Mouse (Mus musculus) neutrophil, adult 83 days (primary cell): ENCODE data around the gene Efna4. TPM values are rescaled to one million over a fixed set of nuclear protein-coding genes. Genes with fewer than 3 reads are reported as not detected.

Experiments
- total RNA-seq, 2 experiments: library from RNA; stranded (reverse); gene quantifications; one replicate each; pipeline ENCODE4 v1.2.4; 2023

The Efna4 gene
- total RNA-seq: not detected

DNA sequence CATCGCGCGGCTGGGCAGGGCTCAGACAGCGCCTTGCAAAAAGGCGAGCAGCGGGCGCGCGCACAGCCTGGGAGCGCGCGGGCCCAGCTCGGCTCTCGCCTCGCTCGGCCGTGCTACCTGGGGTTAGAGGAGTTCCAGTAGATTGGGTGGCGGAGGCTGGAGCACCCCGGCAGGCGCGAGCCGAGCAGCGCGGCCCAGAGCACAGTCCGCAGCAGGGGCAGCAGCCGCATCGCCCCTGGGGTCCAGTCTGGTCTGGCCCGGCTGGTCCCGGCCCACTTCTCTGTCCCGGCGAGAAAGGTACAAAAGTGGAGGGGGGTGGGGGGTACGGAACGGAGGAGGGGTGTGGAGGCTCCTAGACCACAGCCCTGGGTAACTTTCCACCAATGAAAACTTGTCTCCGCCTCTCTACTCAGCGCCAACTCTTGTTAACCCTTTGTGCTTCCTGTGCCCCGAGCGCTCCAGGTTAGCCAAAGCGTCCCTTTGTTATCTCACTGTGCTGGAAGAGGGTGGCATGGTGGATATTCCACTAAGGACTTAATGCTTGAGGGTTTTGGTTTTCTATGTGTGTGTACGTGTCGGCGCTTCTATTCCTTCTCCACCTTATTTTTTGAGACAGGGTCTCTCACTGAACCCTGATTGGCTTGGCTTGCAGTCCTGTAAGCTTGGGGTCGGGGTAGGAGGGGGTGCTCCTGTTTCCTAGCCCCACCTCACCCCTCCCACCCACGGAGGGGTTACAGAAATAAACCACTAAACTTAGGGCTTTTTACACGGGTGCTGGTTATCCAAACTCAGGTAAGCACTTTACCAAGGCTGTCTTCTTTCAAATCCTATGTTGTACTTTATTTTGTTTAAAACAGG lies at the start of gene Efna4:
Efna4 (minus strand) TSS at position 308 of the 858 bp plus-strand sequence.

DNA sequence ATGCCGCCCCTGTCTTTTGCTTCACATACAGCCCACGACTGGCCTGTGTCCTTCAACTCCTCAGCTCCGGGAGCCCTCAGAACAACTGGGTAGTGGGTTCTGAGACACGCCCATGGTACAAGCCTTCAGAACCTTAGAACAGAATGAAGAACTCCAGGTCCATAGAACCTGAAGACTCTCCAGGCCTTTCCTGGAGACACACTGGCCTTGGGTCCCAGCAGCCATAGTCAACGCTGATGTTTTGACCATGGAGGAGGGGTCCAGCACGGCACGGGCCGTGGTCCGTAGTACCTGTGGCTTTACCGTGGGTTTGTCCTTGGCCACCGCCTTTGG lies 27.3 kb upstream of the Efna4 start, which contains the start of gene Dcst1:
Dcst1 (minus strand) TSS at position 101 of the 333 bp plus-strand sequence.

DNA sequence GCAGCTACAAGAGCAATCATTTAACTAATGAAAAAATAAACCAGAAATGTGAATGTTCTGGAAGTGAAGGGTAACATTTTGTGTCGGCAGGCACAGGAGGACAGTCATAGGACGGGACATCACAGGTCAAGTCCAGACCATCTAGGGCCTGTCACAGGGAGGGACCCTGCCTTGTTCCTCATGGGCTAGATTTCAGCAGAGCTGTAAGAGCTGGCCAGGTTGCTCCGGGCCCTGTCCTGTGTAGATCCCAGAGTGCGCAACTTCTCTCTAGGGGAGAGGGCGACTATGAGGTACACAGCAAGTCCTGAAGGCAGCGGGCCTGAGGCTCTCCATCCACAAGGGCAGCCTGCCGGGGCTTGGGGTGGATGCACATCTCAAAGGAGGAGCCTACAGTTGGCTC lies 23.8 kb upstream of the Efna4 start, which contains the start of gene Dcst2:
Dcst2 (plus strand) TSS at position 301 of the 400 bp plus-strand sequence.

DNA sequence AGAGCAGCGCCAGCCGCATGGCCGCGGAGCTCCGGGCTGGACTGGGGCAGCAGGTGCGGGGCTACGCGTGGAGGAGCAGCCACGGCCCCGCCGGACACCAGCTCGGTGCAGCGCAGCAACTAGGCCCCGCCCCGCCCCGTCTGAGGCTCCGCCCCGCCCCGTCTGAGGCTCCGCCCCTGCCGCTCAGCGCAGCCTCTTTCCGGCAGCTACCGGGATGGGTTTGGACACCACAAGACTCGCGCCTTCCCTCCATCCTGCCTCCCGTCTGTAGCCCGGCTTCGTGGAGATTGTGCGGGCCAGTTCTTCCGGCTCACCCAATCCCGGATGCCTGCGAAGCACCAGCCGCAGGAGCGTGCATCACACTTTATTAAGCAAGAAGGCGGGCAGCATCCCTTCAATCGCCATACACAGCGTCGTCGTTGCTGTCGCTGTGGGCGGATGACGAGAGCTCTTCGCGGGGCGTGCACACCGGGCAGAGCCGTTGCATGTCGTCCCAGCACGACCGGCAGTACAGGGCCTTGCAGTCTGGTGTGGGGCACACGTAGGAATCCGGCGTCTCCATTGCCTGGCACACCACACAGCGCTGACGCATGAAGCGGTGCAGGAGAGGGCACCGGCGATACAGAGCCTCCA lies 12.2 kb upstream of the Efna4 start, which contains the start of gene Adam15:
Adam15 (minus strand) TSS at position 128 of the 633 bp plus-strand sequence.

DNA sequence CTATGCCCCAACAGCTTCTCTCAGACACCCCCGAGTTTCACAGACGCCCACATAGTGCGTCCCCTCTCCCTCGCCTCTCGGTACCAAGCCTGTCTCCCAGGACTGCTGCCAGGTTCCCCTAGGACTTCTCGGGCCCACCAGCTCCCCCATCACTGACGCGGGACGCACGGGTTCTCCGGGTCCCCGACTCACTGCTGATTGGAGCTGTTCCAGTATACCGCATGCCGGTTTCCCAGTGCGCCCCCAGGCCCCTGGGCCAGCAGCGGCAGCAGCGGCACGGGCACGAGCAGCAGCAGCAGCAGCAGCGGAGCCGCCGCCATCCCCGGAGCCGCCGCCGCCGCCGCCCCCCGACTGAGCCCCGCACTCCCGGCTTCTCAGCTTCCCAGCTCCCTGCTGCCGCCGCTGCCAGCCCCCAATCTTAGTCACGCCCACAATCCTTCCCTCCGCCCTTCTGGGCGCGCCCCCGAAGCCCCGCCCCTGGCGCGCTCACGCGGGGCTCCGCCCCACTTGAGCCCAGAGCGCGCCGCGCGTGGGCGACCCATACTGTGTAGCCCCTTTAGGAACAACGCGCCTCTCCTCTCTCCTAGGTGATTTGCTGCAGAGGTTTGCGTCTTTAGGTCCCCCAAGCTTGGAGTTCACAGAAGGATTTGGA lies 15.2 kb downstream of the Efna4 start, which contains the start of gene Efna3:
Efna3 (minus strand) TSS at position 452 of the 652 bp plus-strand sequence.

Other genes starting within 250 kb of the Efna4 start
- gene Rusc1, start 244.7 kb downstream of the Efna4 start, total RNA-seq: 10 to 100 TPM; 19.9 to 21.7 TPM
- not detected for gene Gm43738, start 236.9 kb downstream of the Efna4 start, total RNA-seq
- gene Fdps, start 236.1 kb downstream of the Efna4 start, total RNA-seq: 10 to 100 TPM; 26.5 to 33.5 TPM
- 10 to 100 TPM; 14.9 to 33.6 TPM for gene Pklr, start 201.9 kb downstream of the Efna4 start, total RNA-seq
- not detected for gene Hcn3, start 177.8 kb downstream of the Efna4 start, total RNA-seq
- gene Clk2, start 173.2 kb downstream of the Efna4 start, total RNA-seq: 10 to 100 TPM; 52.8 to 53.7 TPM
- gene Scamp3, start 160.6 kb downstream of the Efna4 start, total RNA-seq: 10 to 100 TPM; 45.9 to 51.1 TPM
- 1 to 10 TPM; 4.8 to 7.0 TPM for gene Fam189b, start 154.9 kb downstream of the Efna4 start, total RNA-seq
- 10 to 100 TPM; 59.9 to 64.3 TPM for gene Gba, start 135.1 kb downstream of the Efna4 start, total RNA-seq
- 1 to 10 TPM in 1 of 2 experiments, under 1 TPM in 1; 0.68 to 1.4 TPM for gene Thbs3, start 122.8 kb downstream of the Efna4 start, total RNA-seq
- 10 to 100 TPM; 44.5 to 57.2 TPM for gene Mtx1, start 110.9 kb downstream of the Efna4 start, total RNA-seq
- gene Muc1, start 109.0 kb downstream of the Efna4 start, total RNA-seq: not detected
- 10 to 100 TPM; 68.3 to 70.2 TPM for gene Krtcap2, start 92.1 kb downstream of the Efna4 start, total RNA-seq
- gene Trim46, start 91.7 kb downstream of the Efna4 start, total RNA-seq: under 1 TPM; 0.44 to 0.61 TPM
- 10 to 100 TPM; 42.5 to 56.9 TPM for gene Dpm3, start 78.7 kb downstream of the Efna4 start, total RNA-seq
- gene Slc50a1, start 67.5 kb downstream of the Efna4 start, total RNA-seq: 10 to 100 TPM; 24.1 to 29.6 TPM
- gene Efna1, start 56.9 kb downstream of the Efna4 start, total RNA-seq: not detected
- gene Efna3, start 15.1 kb downstream of the Efna4 start, total RNA-seq: not detected
- gene Adam15, start 12.0 kb upstream of the Efna4 start, total RNA-seq: 100 to 1,000 TPM; 119 to 125 TPM
- gene Dcst2, start 23.9 kb upstream of the Efna4 start, total RNA-seq: under 1 TPM in 1 of 2 experiments, not detected in 1; 0.15 TPM
- gene Dcst1, start 27.2 kb upstream of the Efna4 start, total RNA-seq: not detected
- gene Zbtb7b, start 56.7 kb upstream of the Efna4 start, total RNA-seq: 100 to 1,000 TPM; 136 to 149 TPM
- not detected for gene Lenep, start 64.8 kb upstream of the Efna4 start, total RNA-seq
- gene Flad1, start 73.8 kb upstream of the Efna4 start, total RNA-seq: 10 to 100 TPM; 13.8 to 17.9 TPM
- 10 to 100 TPM; 45.4 to 57.0 TPM for gene Cks1b, start 80.4 kb upstream of the Efna4 start, total RNA-seq
- 100 to 1,000 TPM; 114 to 119 TPM for gene Shc1, start 80.4 kb upstream of the Efna4 start, total RNA-seq
- 10 to 100 TPM; 36.1 to 46.3 TPM for gene Pygo2, start 92.2 kb upstream of the Efna4 start, total RNA-seq
- gene Pbxip1, start 98.7 kb upstream of the Efna4 start, total RNA-seq: 100 to 1,000 TPM; 136 to 147 TPM
- gene Pmvk, start 116.5 kb upstream of the Efna4 start, total RNA-seq: 1 to 10 TPM; 9.1 to 9.9 TPM
- under 1 TPM; 0.13 to 0.26 TPM for gene Kcnn3, start 182.1 kb upstream of the Efna4 start, total RNA-seq